Mouse (Mus musculus) kidney, adult 2 months (tissue): ENCODE measurements around the gene Dmxl2. TPM values are rescaled to one million over a fixed set of nuclear protein-coding genes. Genes with fewer than 3 reads are reported as not detected.

Experiments used
- DNase-seq: peaks from one replicate; pipeline ENCODE4 v3.0.0; 2021
- H3K27ac ChIP-seq: fragments of 200-500 bp; 2 replicates; pipeline ENCODE4 v1.5.1; 2012; ENCODE audit warnings: low read depth, low read length, control low read depth, inconsistent platforms; ENCODE audit not compliant: insufficient read depth
- H3K27me3 ChIP-seq: fragments of 200-500 bp; replicated peaks from 2 replicates; pipeline ENCODE4 v1.6.1; 2012; ENCODE audit warnings: mild to moderate bottlenecking, moderate library complexity, low read length, inconsistent platforms; ENCODE audit not compliant: control insufficient read depth, insufficient read depth
- H3K36me3 ChIP-seq: fragments of 200-500 bp; 2 replicates; pipeline ENCODE4 v1.6.1; 2012; ENCODE audit warnings: mild to moderate bottlenecking, moderate library complexity, low read length, inconsistent platforms; ENCODE audit not compliant: control insufficient read depth, insufficient read depth
- H3K4me1 ChIP-seq: fragments of 200-500 bp; 2 replicates; pipeline ENCODE4 v1.6.1; 2011; ENCODE audit warnings: low read length; ENCODE audit not compliant: control insufficient read depth, insufficient read depth
- H3K4me3 ChIP-seq: fragments of 200-500 bp; 2 replicates; pipeline ENCODE4 v1.5.1; 2011; ENCODE audit warnings: mild to moderate bottlenecking, low read depth, low read length, control low read depth; ENCODE audit not compliant: insufficient read depth
- CTCF ChIP-seq: fragments of 200-500 bp; conservative IDR thresholded peaks from 2 replicates; pipeline ENCODE4 v1.5.1; 2011; ENCODE audit warnings: low read depth, mild to moderate bottlenecking, control low read depth, low read length, moderate library complexity, mixed read lengths; ENCODE audit not compliant: insufficient read depth, insufficient read length
- POLR2A ChIP-seq: fragments of 200-500 bp; IDR thresholded peaks from one replicate; pipeline ENCODE4 v1.6.1; 2011; ENCODE audit warnings: low read depth, low read length, control low read depth
- WGBS: fragments of 180-500 bp; shearing (Covaris S2); methylation state at CpG from one replicate; pipeline ENCODE4 v1.1.7; 2018; 5-methylcytosine and 5-hydroxymethylcytosine counted together
- polyA plus RNA-seq: library from polyadenylated mRNA; depleted of rRNA; stranded (reverse); fragments of >200 nt; gene quantifications from 2 replicates; pipeline ENCODE4 v1.2.3, GENCODE M21; 2012

Gene Dmxl2
- polyA plus RNA-seq, 1 experiment = 10.4 TPM

- WGBS = 87% methylated on average over 6 of the region's 6 CpGs
- DNase-seq = no peak
- no peaks in the 10 kb centered on the region for H3K4me1 ChIP-seq
- no peak for TF ChIP-seq POLR2A
- no peak for TF ChIP-seq CTCF
- no peak overlapping the region for H3K4me3 ChIP-seq
- no peak overlapping the region for H3K27ac ChIP-seq
- no peaks in the 10 kb centered on the region for H3K27me3 ChIP-seq
- H3K36me3 ChIP-seq = no peaks in the 10 kb centered on the region
Measured at GRCm38 (mm10) chr9:54530836-54531235, 29.4 kb upstream of the Dmxl2 start.

DNA sequence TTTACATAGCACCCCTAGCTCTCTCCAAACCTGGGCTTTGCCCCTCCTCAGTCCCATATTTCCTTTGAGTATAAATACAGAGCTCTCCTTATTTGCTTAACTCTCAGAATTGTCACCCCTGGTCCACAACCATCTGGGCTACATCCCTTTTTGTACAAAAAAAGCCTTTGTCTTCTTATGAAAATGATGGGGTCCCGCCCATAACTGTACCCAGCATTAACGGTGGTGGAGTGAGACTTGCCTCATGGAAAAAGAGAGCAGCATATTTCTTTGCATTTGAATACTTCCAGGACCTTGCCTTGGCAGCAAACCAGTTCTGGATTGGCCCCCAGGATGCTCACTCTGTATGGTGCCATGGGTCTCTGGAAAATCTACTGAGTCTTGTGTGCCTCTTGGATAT lies 28.5 kb upstream of the Dmxl2 start:
- Histone ChIP-seq H3K36me3 (no peaks in the 10 kb centered on the region), H3K27ac (no peak overlapping the region), H3K4me1 (no peaks in the 10 kb centered on the region), H3K27me3 (no peaks in the 10 kb centered on the region), H3K4me3 (no peak overlapping the region)
- no peak for TF ChIP-seq POLR2A
- no peak for TF ChIP-seq CTCF
- 78% methylated on average over 2 of the region's 2 CpGs for WGBS
- DNase-seq = no peak

- Histone ChIP-seq H3K36me3 (no peaks in the 10 kb centered on the region), H3K27me3 (no peaks in the 10 kb centered on the region), H3K4me1 (no peaks in the 10 kb centered on the region), H3K27ac (no peak overlapping the region), H3K4me3 (no peak overlapping the region)
- 50% methylated on average over 7 of the region's 7 CpGs for WGBS
- TF ChIP-seq CTCF (no peak), POLR2A (no peak)
- DNase-seq = no peak
Measured at GRCm38 (mm10) chr9:54527694-54528093, 26.3 kb upstream of the Dmxl2 start.

DNA sequence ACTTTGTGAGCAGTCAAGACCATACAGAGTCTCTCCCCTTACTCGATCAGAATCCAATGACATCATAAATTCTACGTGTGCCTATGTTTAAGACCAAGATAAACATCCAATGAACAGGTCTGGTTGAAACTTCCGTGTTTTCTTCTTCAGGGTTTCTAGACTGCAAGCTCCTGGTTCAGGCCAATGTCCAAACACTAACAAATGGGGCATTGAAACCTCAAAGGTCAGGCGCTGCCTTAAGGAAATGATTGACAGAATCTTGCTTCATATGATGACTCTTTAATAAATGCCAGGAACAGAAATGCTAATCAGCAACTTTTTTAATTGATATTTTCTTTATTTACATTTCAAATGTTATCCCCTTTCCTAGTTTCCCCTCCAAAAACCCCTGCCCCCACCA lies 18.9 kb upstream of the Dmxl2 start:
- peak overlapping the region; percentile 89; the same call in 1 of the 2 replicates for H3K27ac ChIP-seq
- no peaks in the 10 kb centered on the region; the same call in 1 of the 2 replicates for H3K4me1 ChIP-seq
- H3K36me3 ChIP-seq = no peaks in the 10 kb centered on the region
- peak; percentile 88 for DNase-seq
- H3K27me3 ChIP-seq = no peaks in the 10 kb centered on the region
- H3K4me3 ChIP-seq = no peak overlapping the region
- TF ChIP-seq POLR2A (no peak), CTCF (no peak)
- WGBS = 45% methylated on average over 4 of the region's 4 CpGs

DNA sequence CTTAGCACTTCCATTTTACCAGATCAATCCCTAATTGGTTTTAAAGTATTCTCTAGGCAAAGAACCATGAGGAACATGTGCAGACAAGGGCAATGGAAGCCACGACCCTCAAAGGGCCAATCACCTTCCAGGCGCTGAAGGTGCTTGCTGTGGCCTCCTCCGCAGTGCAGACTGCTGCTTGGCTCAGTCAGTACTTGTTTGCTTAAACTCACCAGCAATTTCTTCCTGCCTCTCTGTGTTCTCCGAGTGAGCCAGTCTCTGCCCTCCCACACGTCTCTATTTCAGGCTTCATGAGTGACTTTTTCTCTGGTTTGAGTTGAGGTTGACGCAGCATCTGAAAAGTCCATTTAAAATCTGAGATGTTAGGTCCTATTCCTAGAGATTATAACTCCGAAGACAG lies 17.5 kb upstream of the Dmxl2 start:
- Histone ChIP-seq H3K4me3 (no peak overlapping the region), H3K36me3 (no peaks in the 10 kb centered on the region), H3K4me1 (no peaks in the 10 kb centered on the region; the same call in 1 of the 2 replicates), H3K27me3 (no peaks in the 10 kb centered on the region), H3K27ac (no peak overlapping the region)
- DNase-seq = no peak
- WGBS = 52% methylated on average over 7 of the region's 7 CpGs
- TF ChIP-seq POLR2A = no peak
- TF ChIP-seq CTCF = no peak

DNA sequence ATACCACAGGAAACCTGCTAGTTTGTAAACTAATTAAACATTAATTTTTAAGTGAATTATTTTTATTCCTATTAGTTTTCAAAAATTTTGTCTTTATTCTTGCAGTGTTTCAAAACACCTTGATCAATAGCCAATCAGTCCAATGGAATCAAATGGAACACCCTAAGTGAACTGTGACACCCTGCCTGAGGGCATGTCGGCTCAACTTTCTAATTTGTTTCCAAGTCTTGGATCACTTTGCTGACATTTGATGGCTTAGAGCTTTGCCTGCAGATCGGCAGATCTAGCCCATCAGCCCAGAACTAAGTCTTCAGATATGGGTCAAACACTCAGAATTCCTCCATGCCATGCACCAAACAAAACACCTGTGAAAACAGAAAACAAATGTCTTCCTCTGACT lies 14.6 kb upstream of the Dmxl2 start:
- Histone ChIP-seq H3K4me3 (no peak overlapping the region), H3K27ac (no peak overlapping the region), H3K27me3 (no peaks in the 10 kb centered on the region), H3K4me1 (no peaks in the 10 kb centered on the region; the same call in 1 of the 2 replicates), H3K36me3 (no peaks in the 10 kb centered on the region)
- WGBS = 48% methylated on average over 2 of the region's 2 CpGs
- no peak for DNase-seq
- TF ChIP-seq POLR2A (no peak), CTCF (no peak)

DNA sequence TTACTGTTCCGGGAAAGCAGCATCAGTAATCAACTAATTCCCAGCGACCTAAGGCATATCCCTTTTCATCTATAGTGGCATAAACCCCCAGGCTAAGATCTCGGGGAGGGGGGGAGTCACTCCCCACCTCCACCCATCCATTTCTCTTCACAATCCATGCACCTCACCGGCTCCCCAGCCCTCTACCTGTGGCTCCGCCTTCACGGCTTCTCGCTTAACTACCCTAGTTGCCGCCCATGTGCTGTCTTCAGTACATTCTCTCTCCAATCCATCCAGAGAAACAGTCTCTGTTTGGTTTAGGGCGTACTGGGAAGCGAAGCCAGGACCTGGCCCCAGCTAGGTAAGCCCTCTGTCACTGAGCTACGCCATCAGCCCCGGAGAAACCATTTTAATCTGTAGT lies 1.4 kb upstream of the Dmxl2 start:
- H3K36me3 ChIP-seq = no peaks in the 10 kb centered on the region
- WGBS = 12% methylated on average over 12 of the region's 12 CpGs
- peaks cover 3% of the 10 kb centered on the region for H3K4me1 ChIP-seq
- peak; percentile 68 for DNase-seq
- peak overlapping the region; percentile 45; the same call in 1 of the 2 replicates for H3K27ac ChIP-seq
- TF ChIP-seq POLR2A = no peak
- H3K4me3 ChIP-seq = peak overlapping the region; percentile 27
- no peaks in the 10 kb centered on the region; the same call in 1 of the 2 replicates for H3K27me3 ChIP-seq

DNA sequence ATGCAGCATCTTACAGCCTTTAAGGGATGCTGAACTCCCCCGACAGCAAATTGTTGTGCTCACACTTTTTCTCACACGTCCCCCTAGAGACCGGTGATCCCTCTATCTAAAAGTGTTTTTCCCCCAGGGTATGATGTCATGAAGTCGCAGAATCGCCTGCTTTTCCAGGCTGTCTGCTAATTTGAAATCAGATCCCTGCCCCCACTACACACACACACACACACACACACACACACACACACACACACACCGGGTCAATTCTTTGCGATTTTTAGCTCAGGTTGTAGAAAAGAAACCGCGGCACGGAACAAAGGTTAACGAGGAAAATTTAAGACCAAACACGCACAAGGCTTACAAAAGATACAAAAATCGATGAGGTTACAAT lies 677 bp upstream of the Dmxl2 start:
- TF ChIP-seq POLR2A = no peak
- TF ChIP-seq CTCF = no peak
- H3K36me3 ChIP-seq = no peaks in the 10 kb centered on the region

More for the DNA sequence above, 677 bp upstream of the Dmxl2 start:
- peaks cover 3% of the 10 kb centered on the region for H3K4me1 ChIP-seq
- no peak for DNase-seq
- peak overlapping the region; percentile 100 for H3K4me3 ChIP-seq
- no peaks in the 10 kb centered on the region; the same call in 1 of the 2 replicates for H3K27me3 ChIP-seq
- peak overlapping the region; percentile 68 for H3K27ac ChIP-seq
- WGBS = 1% methylated on average over 13 of the region's 13 CpGs
